Mouse (Mus musculus) intestine, embryonic 15.5 days (tissue): ENCODE data around the gene Bicra. TPM values are rescaled to one million over a fixed set of nuclear protein-coding genes. Genes with fewer than 3 reads are reported as not detected.

ENCODE experiments used
- ATAC-seq: fragments of 200-750 bp; cut with Nextera tagmentation; 2 replicates; pipeline ENCODE4 v1.8.0; 2017; ENCODE audit warnings: moderate TSS enrichment, moderate library complexity
- H3K27ac ChIP-seq: fragments of 300-500 bp; sonication (generic); 2 replicates; pipeline ENCODE4 v1.5.1; 2015; ENCODE audit warnings: mild to moderate bottlenecking, inconsistent platforms
- H3K27me3 ChIP-seq: fragments of 300-500 bp; sonication (generic); replicated peaks from 2 replicates; pipeline ENCODE4 v1.6.1; 2015; ENCODE audit warnings: inconsistent platforms
- H3K36me3 ChIP-seq: fragments of 300-500 bp; sonication (generic); 2 replicates; pipeline ENCODE4 v1.6.1; 2015; ENCODE audit warnings: inconsistent platforms
- H3K4me1 ChIP-seq: fragments of 300-500 bp; sonication (generic); replicated peaks from 2 replicates; pipeline ENCODE4 v1.6.1; 2015; ENCODE audit warnings: inconsistent platforms
- H3K4me2 ChIP-seq: fragments of 300-500 bp; sonication (generic); replicated peaks from 2 replicates; pipeline ENCODE4 v1.6.1; 2015; ENCODE audit warnings: mild to moderate bottlenecking, inconsistent platforms
- H3K4me3 ChIP-seq: fragments of 300-500 bp; sonication (generic); replicated peaks from 2 replicates; pipeline ENCODE4 v1.5.1; 2015; ENCODE audit warnings: inconsistent platforms
- H3K9ac ChIP-seq: fragments of 300-500 bp; sonication (generic); 2 replicates; pipeline ENCODE4 v1.6.1; 2015; ENCODE audit warnings: inconsistent platforms
- H3K9me3 ChIP-seq: fragments of 300-500 bp; sonication (generic); 2 replicates; pipeline ENCODE4 v1.6.1; 2016; ENCODE audit warnings: inconsistent platforms
- WGBS: fragments of 180-500 bp; shearing (Covaris S2); methylation state at CpG from one replicate; pipeline ENCODE4 v1.1.7; 2015; 5-methylcytosine and 5-hydroxymethylcytosine counted together
- polyA plus RNA-seq: library from polyadenylated mRNA; unstranded; fragments of >200 nt; fragmentation: Nextera tagmentation; extraction: Ambion mirVana; gene quantifications from 2 replicates; pipeline ENCODE4 v1.2.1, GENCODE M21; 2015

Gene Bicra
- polyA plus RNA-seq, 1 experiment from 2014 or later, result 4.9 TPM

DNA sequence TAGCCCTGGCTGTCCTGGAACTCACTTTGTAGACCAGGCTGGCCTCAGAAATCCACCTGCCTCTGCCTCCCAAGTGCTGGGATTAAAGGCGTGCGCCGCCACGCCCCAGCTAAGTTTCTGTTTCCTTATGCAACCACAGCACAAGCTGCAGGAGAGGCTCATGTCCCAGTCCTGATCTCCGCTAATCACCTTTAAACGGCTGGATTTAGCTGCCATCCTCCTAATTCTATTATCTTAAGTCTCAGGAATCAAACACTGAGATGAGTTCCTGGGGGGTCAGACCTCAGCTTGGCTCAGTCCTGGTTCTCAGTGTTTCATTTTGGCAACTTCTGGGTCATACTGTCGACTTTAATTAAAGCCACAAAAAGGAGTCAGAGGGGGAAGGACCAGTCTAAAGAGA lies 38.1 kb downstream of the Bicra start:
- no peak for ATAC-seq
- Histone ChIP-seq H3K9me3 (no peaks in the 10 kb centered on the region), H3K4me1 (peaks cover 8% of the 10 kb centered on the region), H3K9ac (no peak overlapping the region), H3K27ac (no peak overlapping the region), H3K36me3 (0 out of 2 replicates have a peak, but pooled peaks cover 2% of the 10 kb centered on the region), H3K27me3 (no peaks in the 10 kb centered on the region), H3K4me3 (no peak overlapping the region), H3K4me2 (no peak overlapping the region)
- WGBS, result 94% methylated on average over 7 of the region's 7 CpGs

GRCm38 (mm10) chr7:16005020-16005419 lies 42.7 kb downstream of the Bicra start:
- no peak overlapping the region for H3K27ac ChIP-seq

GRCm38 (mm10) chr7:16004177-16004856 lies 43.4 kb downstream of the Bicra start:
- no peaks in the 10 kb centered on the region for H3K27me3 ChIP-seq
- H3K4me3 ChIP-seq, result no peak overlapping the region
- no peak overlapping the region for H3K9ac ChIP-seq
- no peak overlapping the region for H3K4me2 ChIP-seq
- no peaks in the 10 kb centered on the region for H3K4me1 ChIP-seq
- H3K9me3 ChIP-seq, result no peaks in the 10 kb centered on the region
- peaks cover 8% of the 10 kb centered on the region; the same call in 1 of the 2 replicates for H3K36me3 ChIP-seq
- peak; percentile 41; the same call in 1 of the 2 replicates for ATAC-seq
- no peak overlapping the region for H3K27ac ChIP-seq
- WGBS, result 69% methylated on average over 12 of the region's 12 CpGs

More at GRCm38 (mm10) chr7:16005020-16005419, 42.7 kb downstream of the Bicra start:
- no peak overlapping the region for H3K4me3 ChIP-seq
- H3K9ac ChIP-seq, result no peak overlapping the region
- 82% methylated on average over 3 of the region's 3 CpGs for WGBS
- no peaks in the 10 kb centered on the region for H3K9me3 ChIP-seq
- H3K4me2 ChIP-seq, result no peak overlapping the region
- no peaks in the 10 kb centered on the region for H3K27me3 ChIP-seq
- no peaks in the 10 kb centered on the region for H3K4me1 ChIP-seq
- H3K36me3 ChIP-seq, result 0 out of 2 replicates have a peak, but pooled peaks cover 7% of the 10 kb centered on the region
- no peak for ATAC-seq

- WGBS, result 72% methylated on average over 4 of the region's 4 CpGs
Observed at GRCm38 (mm10) chr7:16003032-16003431, 44.7 kb downstream of the Bicra start.

DNA sequence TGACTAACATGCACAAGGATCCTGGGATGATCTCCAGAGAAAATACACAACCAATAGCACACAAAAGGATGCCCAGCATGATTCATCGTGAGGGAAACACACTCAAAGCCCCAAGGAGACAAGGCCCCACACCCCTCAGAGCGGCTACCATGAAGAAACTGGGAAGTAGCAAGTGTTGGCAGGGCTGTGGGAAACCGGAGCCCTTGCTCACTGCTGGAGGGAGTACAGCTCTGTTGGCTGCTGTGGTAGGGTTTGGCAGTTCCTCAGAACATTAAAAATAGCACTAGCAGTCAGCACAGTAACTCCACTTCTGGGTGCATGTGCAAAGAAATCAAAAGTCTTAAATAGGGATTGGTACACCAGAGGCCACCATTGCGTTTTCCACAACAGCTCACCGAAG lies 45.5 kb downstream of the Bicra start:
- Histone ChIP-seq H3K4me2 (no peak overlapping the region), H3K9ac (no peak overlapping the region), H3K4me3 (no peak overlapping the region), H3K27ac (no peak overlapping the region), H3K36me3 (peaks cover 20% of the 10 kb centered on the region; the same call in 1 of the 2 replicates), H3K27me3 (no peaks in the 10 kb centered on the region), H3K4me1 (no peaks in the 10 kb centered on the region), H3K9me3 (no peaks in the 10 kb centered on the region)
- ATAC-seq, result no peak
- 86% methylated on average over 5 of the region's 5 CpGs for WGBS

More at GRCm38 (mm10) chr7:16003032-16003431, 44.7 kb downstream of the Bicra start:
- Histone ChIP-seq H3K9me3 (no peaks in the 10 kb centered on the region), H3K4me3 (no peak overlapping the region), H3K4me2 (no peak overlapping the region), H3K27me3 (no peaks in the 10 kb centered on the region), H3K36me3 (peaks cover 14% of the 10 kb centered on the region; the same call in 1 of the 2 replicates), H3K4me1 (no peaks in the 10 kb centered on the region), H3K27ac (no peak overlapping the region), H3K9ac (no peak overlapping the region)
- peak; percentile 44; the same call in 1 of the 2 replicates for ATAC-seq

DNA sequence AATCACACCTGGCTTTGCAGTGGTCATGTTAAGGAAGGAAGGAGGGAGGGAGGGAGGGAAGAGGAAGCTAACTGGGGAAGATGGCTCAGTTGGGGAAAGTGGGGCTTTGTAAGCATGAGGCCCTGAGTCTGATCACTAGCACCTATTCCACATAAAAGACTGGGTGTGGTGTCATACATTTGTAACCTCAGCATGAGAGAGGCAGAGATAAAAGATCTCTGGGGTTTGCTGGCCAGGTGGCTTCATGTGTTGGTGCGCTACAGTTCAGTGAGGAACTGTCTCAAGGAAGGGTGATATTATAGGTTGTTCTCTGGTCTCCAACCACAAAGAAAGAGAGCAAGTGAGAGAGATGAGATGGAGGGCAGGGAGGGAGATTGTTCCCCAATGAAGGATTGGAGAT lies 46.0 kb downstream of the Bicra start:
- Histone ChIP-seq H3K27ac (no peak overlapping the region), H3K9ac (no peak overlapping the region), H3K4me3 (no peak overlapping the region), H3K4me2 (no peak overlapping the region), H3K4me1 (no peaks in the 10 kb centered on the region), H3K27me3 (no peaks in the 10 kb centered on the region), H3K36me3 (peaks cover 17% of the 10 kb centered on the region; the same call in 1 of the 2 replicates), H3K9me3 (no peaks in the 10 kb centered on the region)
- 88% methylated on average over 1 of the region's 1 CpGs for WGBS
- ATAC-seq, result no peak

DNA sequence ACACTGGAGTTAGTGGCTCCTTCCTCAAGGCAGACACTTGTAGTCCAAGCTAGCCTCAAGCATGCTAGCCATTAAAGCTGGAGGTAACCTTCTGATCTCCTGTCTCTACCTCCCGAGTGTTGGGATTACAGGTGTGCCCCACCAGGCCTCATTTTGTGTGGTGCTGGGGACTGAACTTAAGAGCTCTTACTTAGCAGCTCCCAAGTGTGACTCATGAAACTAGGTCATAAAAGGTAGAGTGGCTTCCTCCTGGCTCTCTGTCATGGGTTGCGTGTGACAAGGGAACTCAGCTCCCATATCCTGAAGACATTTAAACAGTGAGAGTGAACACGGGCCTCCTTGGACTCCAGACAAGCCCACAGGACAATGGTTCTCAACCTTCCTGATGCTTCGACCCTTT lies 53.9 kb downstream of the Bicra start:
- H3K36me3 ChIP-seq, result peaks cover 23% of the 10 kb centered on the region
- WGBS, result 76% methylated on average over 4 of the region's 4 CpGs
- peak; percentile 71 for ATAC-seq
- H3K4me2 ChIP-seq, result no peak overlapping the region
- H3K4me1 ChIP-seq, result no peaks in the 10 kb centered on the region
- H3K27me3 ChIP-seq, result no peaks in the 10 kb centered on the region
- no peak overlapping the region for H3K4me3 ChIP-seq
- peak overlapping the region; percentile 57 for H3K27ac ChIP-seq
- no peaks in the 10 kb centered on the region for H3K9me3 ChIP-seq
- no peak overlapping the region for H3K9ac ChIP-seq

DNA sequence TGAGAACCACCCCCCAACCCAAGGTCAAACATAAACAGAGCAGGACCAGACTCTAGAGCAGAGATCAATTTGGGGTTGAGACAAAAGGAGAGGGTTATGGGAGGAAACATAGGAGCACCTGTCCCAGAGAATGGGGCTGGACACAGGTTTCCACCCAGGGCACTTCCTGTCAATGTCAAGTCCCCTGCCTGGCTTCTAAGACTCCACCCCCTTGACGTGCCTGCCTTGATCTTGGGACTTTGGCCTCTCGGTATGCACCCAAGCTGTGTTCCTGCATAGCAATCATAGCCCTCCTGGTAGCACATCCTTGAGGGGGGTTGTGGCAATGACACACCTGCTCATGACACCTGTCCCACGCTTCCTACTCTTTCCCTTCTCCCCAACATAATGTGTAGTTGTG lies 54.6 kb downstream of the Bicra start:
- ATAC-seq, result peak; percentile 84

GRCm38 (mm10) chr7:15991764-15992163 lies 56.0 kb downstream of the Bicra start:
- no peak overlapping the region for H3K4me2 ChIP-seq
- WGBS, result 90% methylated on average over 3 of the region's 3 CpGs
- H3K4me3 ChIP-seq, result no peak overlapping the region
- H3K4me1 ChIP-seq, result no peaks in the 10 kb centered on the region
- H3K36me3 ChIP-seq, result peaks cover 35% of the 10 kb centered on the region
- no peak overlapping the region for H3K27ac ChIP-seq
- ATAC-seq, result no peak
- no peaks in the 10 kb centered on the region for H3K9me3 ChIP-seq
- H3K9ac ChIP-seq, result no peak overlapping the region
- H3K27me3 ChIP-seq, result no peaks in the 10 kb centered on the region

More for the DNA sequence above, 54.6 kb downstream of the Bicra start:
- H3K27ac ChIP-seq, result peak overlapping the region; percentile 57
- no peak overlapping the region for H3K4me2 ChIP-seq
- no peaks in the 10 kb centered on the region for H3K27me3 ChIP-seq
- H3K4me1 ChIP-seq, result no peaks in the 10 kb centered on the region
- H3K36me3 ChIP-seq, result peaks cover 28% of the 10 kb centered on the region
- no peaks in the 10 kb centered on the region for H3K9me3 ChIP-seq
- no peak overlapping the region for H3K4me3 ChIP-seq
- H3K9ac ChIP-seq, result no peak overlapping the region
- 76% methylated on average over 3 of the region's 3 CpGs for WGBS

GRCm38 (mm10) chr7:15987661-15988356 lies 59.9 kb downstream of the Bicra start:
- ATAC-seq, result no peak; the same call in 1 of the 2 replicates
- Histone ChIP-seq H3K27ac (no peak overlapping the region), H3K9ac (no peak overlapping the region), H3K4me2 (no peak overlapping the region), H3K9me3 (no peaks in the 10 kb centered on the region), H3K27me3 (no peaks in the 10 kb centered on the region), H3K4me3 (no peak overlapping the region), H3K36me3 (peaks cover 30% of the 10 kb centered on the region), H3K4me1 (no peaks in the 10 kb centered on the region)
- WGBS, result 93% methylated on average over 16 of the region's 16 CpGs

- Histone ChIP-seq H3K27ac (no peak overlapping the region), H3K9ac (no peak overlapping the region), H3K9me3 (no peaks in the 10 kb centered on the region), H3K27me3 (no peaks in the 10 kb centered on the region), H3K4me3 (no peak overlapping the region), H3K4me1 (no peaks in the 10 kb centered on the region), H3K36me3 (peaks cover 23% of the 10 kb centered on the region), H3K4me2 (no peak overlapping the region)
- ATAC-seq, result no peak
- WGBS, result 40% methylated on average over 4 of the region's 4 CpGs
Observed at GRCm38 (mm10) chr7:15982729-15983407, 64.9 kb downstream of the Bicra start.

GRCm38 (mm10) chr7:15981538-15981937 lies 66.2 kb downstream of the Bicra start:
- H3K4me1 ChIP-seq, result no peaks in the 10 kb centered on the region
- H3K9ac ChIP-seq, result no peak overlapping the region
- H3K36me3 ChIP-seq, result peaks cover 13% of the 10 kb centered on the region
- no peak overlapping the region for H3K4me2 ChIP-seq
- H3K4me3 ChIP-seq, result no peak overlapping the region
- H3K9me3 ChIP-seq, result no peaks in the 10 kb centered on the region
- H3K27ac ChIP-seq, result no peak overlapping the region
- no peaks in the 10 kb centered on the region for H3K27me3 ChIP-seq
- ATAC-seq, result no peak
- WGBS, result 76% methylated on average over 4 of the region's 4 CpGs
